Mouse (Mus musculus) heart, adult 18-20 months (tissue): Measurements from ENCODE around the gene Slc10a1. TPM values are rescaled to one million over a fixed set of nuclear protein-coding genes. Genes with fewer than 3 reads are reported as not detected.
"Not testable (repeated sequence)": the region's sequence is repeated elsewhere in the genome, so short reads cannot be mapped to it uniquely, and the experiment has no call there.

Experiments
- DNase-seq, 2 experiments: peaks; one replicate each; pipeline ENCODE4 v3.0.0; 2021 to 2022; ENCODE audit warnings: mixed read lengths in 1 of 2
- total RNA-seq, 2 experiments: library from RNA; stranded (reverse); gene quantifications; 2 replicates each; pipeline ENCODE4 v1.2.3; 2021

Gene Slc10a1
- total RNA-seq, 2 experiments from 2014 or later = not detected

GRCm38 (mm10) chr12:80966059-80966838, 2.3 kb downstream of the Slc10a1 start:
- no peak for DNase-seq

- DNase-seq = no peak
Observed at GRCm38 (mm10) chr12:80962566-80962965, 5.9 kb downstream of the Slc10a1 start.

GRCm38 (mm10) chr12:80957961-80958360, 10.5 kb downstream of the Slc10a1 start:
- DNase-seq = no peak

- DNase-seq = no peak
Observed at GRCm38 (mm10) chr12:80956039-80956438, 12.5 kb downstream of the Slc10a1 start.

- DNase-seq = no peak
Observed at GRCm38 (mm10) chr12:80952526-80952925, 16.0 kb downstream of the Slc10a1 start.

- no peak for DNase-seq
Observed at GRCm38 (mm10) chr12:80951640-80952219, 16.8 kb downstream of the Slc10a1 start.

- not testable (repeated sequence) for DNase-seq
Observed at GRCm38 (mm10) chr12:80949603-80950002, 18.9 kb downstream of the Slc10a1 start.

- DNase-seq = no peak
Observed at GRCm38 (mm10) chr12:80948202-80948601, 20.3 kb downstream of the Slc10a1 start.

- DNase-seq = peak; percentile 95 to 97
Observed at GRCm38 (mm10) chr12:80945996-80946355, 22.5 kb downstream of the Slc10a1 start.

- peak; percentile 98 to 100 for DNase-seq
Observed at GRCm38 (mm10) chr12:80945334-80945995, 23.0 kb downstream of the Slc10a1 start, which contains the start of gene Srsf5. TSS of gene Srsf5 (plus strand) at chr12:80945504.

GRCm38 (mm10) chr12:80944963-80945333, 23.6 kb downstream of the Slc10a1 start:
- DNase-seq = not testable (repeated sequence)

- DNase-seq = no peak
Observed at GRCm38 (mm10) chr12:80944204-80944603, 24.3 kb downstream of the Slc10a1 start.

GRCm38 (mm10) chr12:80943395-80943794, 25.1 kb downstream of the Slc10a1 start:
- DNase-seq = no peak

GRCm38 (mm10) chr12:80941886-80942285, 26.6 kb downstream of the Slc10a1 start:
- DNase-seq = no peak

- no peak for DNase-seq
Observed at GRCm38 (mm10) chr12:80939165-80939564, 29.3 kb downstream of the Slc10a1 start.

GRCm38 (mm10) chr12:80938642-80939041, 29.9 kb downstream of the Slc10a1 start:
- DNase-seq = peak; percentile 75 to 84

- DNase-seq = no peak
Observed at GRCm38 (mm10) chr12:80937331-80938029, 31.0 kb downstream of the Slc10a1 start.

GRCm38 (mm10) chr12:80936751-80937150, 31.8 kb downstream of the Slc10a1 start:
- no peak for DNase-seq

- DNase-seq = no peak
Observed at GRCm38 (mm10) chr12:80932865-80933264, 35.6 kb downstream of the Slc10a1 start.

- no peak for DNase-seq
Observed at GRCm38 (mm10) chr12:80931402-80932140, 36.9 kb downstream of the Slc10a1 start.

- no peak for DNase-seq
Observed at GRCm38 (mm10) chr12:80930141-80930540, 38.4 kb downstream of the Slc10a1 start.

GRCm38 (mm10) chr12:80928881-80929280, 39.6 kb downstream of the Slc10a1 start:
- no peak for DNase-seq
